Mouse (Mus musculus): ENCODE results near the gene Igf2bp2. TPM values are rescaled to one million over a fixed set of nuclear protein-coding genes. Genes with fewer than 3 reads are reported as not detected.

The Igf2bp2 gene
- polyA plus RNA-seq, 1 experiment = 92.4 TPM

DNA sequence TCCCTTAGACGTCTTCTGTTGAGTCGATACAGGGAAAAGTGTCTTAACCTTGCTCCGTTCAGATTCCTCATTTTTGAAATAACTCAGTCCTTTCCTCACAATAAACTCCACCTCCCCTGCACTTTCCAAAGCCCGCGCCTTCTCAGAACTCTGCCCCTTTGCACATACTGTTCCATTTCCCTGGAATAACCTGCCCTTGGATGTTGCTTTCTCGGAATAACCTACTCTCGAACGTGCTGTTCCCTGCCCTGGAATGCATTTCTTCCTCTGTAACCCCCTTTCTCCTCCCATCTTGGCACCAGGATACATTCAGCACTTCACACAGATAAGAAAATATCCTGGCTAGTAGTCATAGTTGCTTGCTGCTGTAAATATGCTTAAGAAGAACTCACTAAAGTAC lies 5.6 kb upstream of the Igf2bp2 start:
- Histone ChIP-seq H3K27ac (ENCODE audit: insufficient read depth, low read length) (no peak overlapping the region), H3K4me3 (ENCODE audit: insufficient read depth, low read length) (no peak overlapping the region), H3K4me1 (ENCODE audit: control insufficient read depth, insufficient read depth, low read length) (peaks cover 5% of the 10 kb centered on the region)
- TF ChIP-seq CTCF (IDR thresholded peaks at IDR 0.05; ENCODE audit: borderline replicate concordance, insufficient read depth, low read length) (no peak), POLR2A (IDR thresholded peaks at IDR 0.05; ENCODE audit: low read depth, low read length) (no peak)

DNA sequence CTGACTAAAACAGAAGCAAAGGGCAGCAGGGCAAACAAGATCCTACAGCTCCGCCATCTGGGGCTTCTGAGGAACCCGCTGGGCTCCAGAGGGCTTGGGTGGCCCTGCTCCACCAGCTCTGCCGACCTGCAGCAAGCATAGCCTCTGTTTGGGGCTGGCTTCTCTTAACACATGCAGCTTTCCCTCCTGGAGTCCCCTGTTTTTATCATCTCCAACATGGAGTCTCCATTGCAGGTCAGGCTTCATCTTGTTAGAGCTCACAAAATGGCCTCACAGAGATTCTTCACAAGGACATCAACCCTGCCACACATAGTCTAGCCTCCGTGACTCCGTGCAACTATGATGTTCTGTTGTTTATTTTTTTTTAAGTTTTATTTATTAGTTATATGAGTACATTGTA lies 2.5 kb upstream of the Igf2bp2 start:
- no peak for TF ChIP-seq CTCF (IDR thresholded peaks at IDR 0.05; ENCODE audit: borderline replicate concordance, insufficient read depth, low read length)
- no peak for TF ChIP-seq POLR2A (IDR thresholded peaks at IDR 0.05; ENCODE audit: low read depth, low read length)
- Histone ChIP-seq H3K4me3 (ENCODE audit: insufficient read depth, low read length) (no peak overlapping the region), H3K4me1 (ENCODE audit: control insufficient read depth, insufficient read depth, low read length) (peaks cover 5% of the 10 kb centered on the region), H3K27ac (ENCODE audit: insufficient read depth, low read length) (no peak overlapping the region)

DNA sequence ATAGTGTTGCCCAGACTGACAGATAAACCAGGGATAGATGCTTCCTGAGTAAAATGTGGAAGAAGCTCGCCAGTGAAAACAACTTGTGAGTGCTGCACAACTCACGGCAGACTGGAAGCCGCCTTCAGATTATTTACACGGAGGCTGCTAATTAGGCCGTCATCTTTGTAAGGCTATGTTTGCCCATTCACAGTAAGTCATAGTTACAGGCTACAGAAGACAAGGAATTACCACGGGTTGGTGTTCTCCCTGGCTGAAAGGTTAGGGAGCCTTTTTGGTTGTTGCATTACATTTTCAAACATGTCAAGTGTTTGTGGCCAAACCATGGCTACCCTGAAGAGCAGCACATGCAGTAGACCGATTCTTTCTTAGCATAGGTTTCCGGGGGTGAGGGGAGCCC lies 1.3 kb upstream of the Igf2bp2 start:
- Histone ChIP-seq H3K27ac (ENCODE audit: insufficient read depth, low read length) (no peak overlapping the region), H3K4me3 (ENCODE audit: insufficient read depth, low read length) (peak overlapping the region; percentile 64), H3K4me1 (ENCODE audit: control insufficient read depth, insufficient read depth, low read length) (peaks cover 5% of the 10 kb centered on the region)
- no peak for TF ChIP-seq POLR2A (IDR thresholded peaks at IDR 0.05; ENCODE audit: low read depth, low read length)
- TF ChIP-seq CTCF (IDR thresholded peaks at IDR 0.05; ENCODE audit: borderline replicate concordance, insufficient read depth, low read length) = no peak

GRCm38 (mm10) chr16:22163456-22163851 lies 355 bp upstream of the Igf2bp2 start:
- Histone ChIP-seq H3K4me3 (ENCODE audit: insufficient read depth, low read length) (peak overlapping the region; percentile 64), H3K27ac (ENCODE audit: insufficient read depth, low read length) (peak overlapping the region; percentile 19; the same call in 1 of the 2 replicates), H3K4me1 (ENCODE audit: control insufficient read depth, insufficient read depth, low read length) (peaks cover 5% of the 10 kb centered on the region)
- TF ChIP-seq POLR2A (IDR thresholded peaks at IDR 0.05; ENCODE audit: low read depth, low read length) (no peak; the same call in 1 of the 2 replicates), CTCF (IDR thresholded peaks at IDR 0.05; ENCODE audit: borderline replicate concordance, insufficient read depth, low read length) (no peak)

DNA sequence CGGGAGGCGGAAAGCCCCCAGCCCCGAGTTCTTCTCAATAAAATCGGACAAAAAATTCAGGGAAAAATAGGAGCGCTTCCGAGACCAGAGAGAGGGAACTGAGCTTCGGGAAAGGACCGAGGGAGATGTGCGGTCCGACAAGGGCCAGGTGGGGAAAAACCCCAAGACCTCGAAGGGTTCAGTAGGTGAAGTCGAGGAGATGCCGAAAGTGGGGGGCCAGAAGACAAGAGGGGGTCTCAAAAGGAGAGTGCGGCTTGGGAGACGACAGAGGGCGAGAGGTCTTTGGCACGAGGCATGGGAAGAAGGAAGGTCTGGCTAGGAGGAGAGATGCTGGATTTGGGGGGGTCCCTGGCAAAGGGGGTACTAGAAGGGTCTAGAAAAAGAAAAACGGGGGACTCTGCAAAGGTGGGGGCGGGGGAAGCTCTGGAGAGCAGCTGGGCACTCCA lies 1.0 kb downstream of the Igf2bp2 start:
- TF ChIP-seq POLR2A (IDR thresholded peaks at IDR 0.05; ENCODE audit: low read depth, low read length) (no peak), CTCF (IDR thresholded peaks at IDR 0.05; ENCODE audit: borderline replicate concordance, insufficient read depth, low read length) (no peak)
- peaks cover 5% of the 10 kb centered on the region for H3K4me1 ChIP-seq (ENCODE audit: control insufficient read depth, insufficient read depth, low read length)
- peak overlapping the region; percentile 85 for H3K4me3 ChIP-seq (ENCODE audit: insufficient read depth, low read length)
- H3K27ac ChIP-seq (ENCODE audit: insufficient read depth, low read length) = peak overlapping the region; percentile 69

DNA sequence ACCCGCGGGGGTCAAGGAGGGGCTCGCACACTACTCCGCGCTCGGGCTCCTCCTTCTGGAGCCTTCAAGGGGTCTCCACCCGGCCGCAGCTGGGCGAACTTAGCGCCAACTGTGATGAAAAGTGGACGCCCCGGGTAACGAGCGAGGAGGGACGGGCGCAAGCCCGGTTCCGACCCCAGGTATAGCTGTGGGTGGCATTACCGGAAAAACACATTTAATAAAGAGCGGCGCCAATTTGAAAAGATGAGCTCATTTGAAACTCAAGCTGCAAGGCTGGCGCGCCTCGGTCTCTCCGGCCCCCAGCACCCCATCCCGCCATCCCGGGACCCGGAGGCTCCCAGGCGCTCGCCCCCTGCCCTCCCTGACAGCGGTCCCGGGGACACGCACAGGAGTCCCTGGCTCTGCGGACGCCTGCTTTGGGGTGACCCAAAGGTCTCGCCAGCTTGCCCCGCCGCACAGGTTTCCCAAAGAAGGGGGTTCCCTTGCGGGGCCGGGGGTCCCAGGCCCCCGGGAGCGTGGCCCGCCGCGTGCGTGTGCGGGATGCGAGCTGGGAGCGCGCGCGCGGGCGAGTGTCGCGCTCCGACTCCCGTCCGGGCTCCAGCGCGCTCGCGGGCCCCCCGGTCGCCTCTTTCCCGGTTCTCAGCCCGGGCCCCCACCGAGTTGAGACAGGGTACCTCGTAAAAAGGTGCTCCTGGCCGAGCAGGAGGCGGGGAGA lies 1.6 kb downstream of the Igf2bp2 start:
- no peak for TF ChIP-seq POLR2A (IDR thresholded peaks at IDR 0.05; ENCODE audit: low read depth, low read length)
- TF ChIP-seq CTCF (IDR thresholded peaks at IDR 0.05; ENCODE audit: borderline replicate concordance, insufficient read depth, low read length) = no peak
- peaks cover 5% of the 10 kb centered on the region for H3K4me1 ChIP-seq (ENCODE audit: control insufficient read depth, insufficient read depth, low read length)
- H3K27ac ChIP-seq (ENCODE audit: insufficient read depth, low read length) = 0 out of 2 replicates have a peak overlapping the region, but pooled peaks have one; percentile 69
- H3K4me3 ChIP-seq (ENCODE audit: insufficient read depth, low read length) = peak overlapping the region; percentile 85

GRCm38 (mm10) chr16:22160386-22161145 lies 2.5 kb downstream of the Igf2bp2 start:
- H3K27ac ChIP-seq (ENCODE audit: insufficient read depth, low read length) = no peak overlapping the region; the same call in 1 of the 2 replicates
- no peak for TF ChIP-seq CTCF (IDR thresholded peaks at IDR 0.05; ENCODE audit: borderline replicate concordance, insufficient read depth, low read length)
- no peak for TF ChIP-seq POLR2A (IDR thresholded peaks at IDR 0.05; ENCODE audit: low read depth, low read length)
- peaks cover 5% of the 10 kb centered on the region for H3K4me1 ChIP-seq (ENCODE audit: control insufficient read depth, insufficient read depth, low read length)
- H3K4me3 ChIP-seq (ENCODE audit: insufficient read depth, low read length) = peak overlapping the region; percentile 95

- Histone ChIP-seq H3K27ac (ENCODE audit: insufficient read depth, low read length) (no peak overlapping the region), H3K4me1 (ENCODE audit: control insufficient read depth, insufficient read depth, low read length) (peaks cover 30% of the 10 kb centered on the region), H3K4me3 (ENCODE audit: insufficient read depth, low read length) (no peak overlapping the region)
- TF ChIP-seq POLR2A (IDR thresholded peaks at IDR 0.05; ENCODE audit: low read depth, low read length) (no peak), CTCF (IDR thresholded peaks at IDR 0.05; ENCODE audit: borderline replicate concordance, insufficient read depth, low read length) (no peak)
Measured at GRCm38 (mm10) chr16:22152941-22153444, 10.1 kb downstream of the Igf2bp2 start.

DNA sequence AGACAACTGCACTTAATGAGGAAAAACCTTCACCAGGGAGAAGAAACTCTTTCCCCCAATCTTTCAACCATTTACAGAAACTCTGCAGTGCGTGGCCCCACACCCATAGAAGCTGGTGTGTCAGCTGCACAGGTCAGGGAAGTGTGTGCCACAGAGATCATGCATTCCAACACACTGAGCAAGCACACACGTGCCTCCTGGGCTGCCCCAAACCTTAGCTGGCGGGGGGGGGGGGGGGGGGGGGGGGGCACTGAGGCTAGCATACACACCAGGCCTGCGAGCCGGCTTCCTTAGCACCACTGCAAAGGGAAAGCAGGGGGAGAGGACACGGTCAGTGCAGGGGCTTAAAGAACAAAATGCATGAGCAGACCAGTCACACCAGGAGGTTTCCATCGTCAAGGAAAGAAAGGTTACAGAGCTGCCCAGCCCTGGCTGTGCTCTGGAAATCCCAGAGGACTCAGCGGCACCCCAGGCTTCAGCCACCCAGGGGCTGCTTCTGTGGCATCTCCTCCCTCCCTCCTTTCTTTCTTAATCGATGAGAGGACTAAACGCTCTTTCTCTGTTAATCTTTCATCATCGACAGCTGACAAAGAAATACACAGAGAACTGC lies 11.3 kb downstream of the Igf2bp2 start:
- Histone ChIP-seq H3K4me1 (ENCODE audit: control insufficient read depth, insufficient read depth, low read length) (peaks cover 33% of the 10 kb centered on the region), H3K4me3 (ENCODE audit: insufficient read depth, low read length) (no peak overlapping the region), H3K27ac (ENCODE audit: insufficient read depth, low read length) (no peak overlapping the region)
- TF ChIP-seq CTCF (IDR thresholded peaks at IDR 0.05; ENCODE audit: borderline replicate concordance, insufficient read depth, low read length) (no peak), POLR2A (IDR thresholded peaks at IDR 0.05; ENCODE audit: low read depth, low read length) (no peak)

Data from embryonic fibroblast, embryonic 13.5 days (primary cell).